Mouse (Mus musculus) cerebellum, adult 8-10 months (tissue): ENCODE data around the gene Fxn.

Source experiments
- DNase-seq: peaks from one replicate; pipeline ENCODE4 v3.0.0; 2022

The Fxn gene

GRCm38 (mm10) chr19:24300994-24301767 lies 20.8 kb upstream of the Fxn start:
- peak; percentile 63 for DNase-seq

GRCm38 (mm10) chr19:24293537-24293936 lies 13.1 kb upstream of the Fxn start:
- no peak for DNase-seq

GRCm38 (mm10) chr19:24284187-24284586 lies 3.8 kb upstream of the Fxn start:
- peak; percentile 46 for DNase-seq

GRCm38 (mm10) chr19:24281288-24281980 lies 1.0 kb upstream of the Fxn start:
- DNase-seq = no peak

GRCm38 (mm10) chr19:24279706-24280600 lies 452 bp downstream of the Fxn start:
- DNase-seq = peak; percentile 88

GRCm38 (mm10) chr19:24278859-24279258 lies 1.5 kb downstream of the Fxn start:
- no peak for DNase-seq

- DNase-seq = no peak
Measured at GRCm38 (mm10) chr19:24274281-24274680, 6.1 kb downstream of the Fxn start.

- DNase-seq = peak; percentile 76
Measured at GRCm38 (mm10) chr19:24271746-24272426, 8.5 kb downstream of the Fxn start.

- no peak for DNase-seq
Measured at GRCm38 (mm10) chr19:24271326-24271725, 9.1 kb downstream of the Fxn start.

- DNase-seq = no peak
Measured at GRCm38 (mm10) chr19:24268531-24268930, 11.9 kb downstream of the Fxn start.

- DNase-seq = no peak
Measured at GRCm38 (mm10) chr19:24266046-24266830, 14.2 kb downstream of the Fxn start.

GRCm38 (mm10) chr19:24264991-24265390 lies 15.4 kb downstream of the Fxn start:
- peak; percentile 75 for DNase-seq

- DNase-seq = no peak
Measured at GRCm38 (mm10) chr19:24262736-24263135, 17.7 kb downstream of the Fxn start.

GRCm38 (mm10) chr19:24259390-24260351 lies 20.7 kb downstream of the Fxn start:
- DNase-seq = no peak

- no peak for DNase-seq
Measured at GRCm38 (mm10) chr19:24258368-24258767, 22.0 kb downstream of the Fxn start.

- DNase-seq = no peak
Measured at GRCm38 (mm10) chr19:24257962-24258361, 22.4 kb downstream of the Fxn start.

GRCm38 (mm10) chr19:24253657-24254260 lies 26.6 kb downstream of the Fxn start:
- DNase-seq = no peak

GRCm38 (mm10) chr19:24251869-24252268 lies 28.5 kb downstream of the Fxn start:
- no peak for DNase-seq

- no peak for DNase-seq
Measured at GRCm38 (mm10) chr19:24243340-24243739, 37.1 kb downstream of the Fxn start.
